Mouse (Mus musculus): ENCODE results near the gene Ints5. TPM values are rescaled to one million over a fixed set of nuclear protein-coding genes. Genes with fewer than 3 reads are reported as not detected.
"Not testable (repeated sequence)": the region's sequence is repeated elsewhere in the genome, so short reads cannot be mapped to it uniquely, and the experiment has no call there.

The Ints5 gene
- 10.1 and 14.3 TPM in 2 replicates for total RNA-seq (2015; ENCODE audit: low replicate concordance)
- 7.1 and 7.6 TPM in 2 replicates for total RNA-seq (2017; ENCODE audit: low replicate concordance)

DNA sequence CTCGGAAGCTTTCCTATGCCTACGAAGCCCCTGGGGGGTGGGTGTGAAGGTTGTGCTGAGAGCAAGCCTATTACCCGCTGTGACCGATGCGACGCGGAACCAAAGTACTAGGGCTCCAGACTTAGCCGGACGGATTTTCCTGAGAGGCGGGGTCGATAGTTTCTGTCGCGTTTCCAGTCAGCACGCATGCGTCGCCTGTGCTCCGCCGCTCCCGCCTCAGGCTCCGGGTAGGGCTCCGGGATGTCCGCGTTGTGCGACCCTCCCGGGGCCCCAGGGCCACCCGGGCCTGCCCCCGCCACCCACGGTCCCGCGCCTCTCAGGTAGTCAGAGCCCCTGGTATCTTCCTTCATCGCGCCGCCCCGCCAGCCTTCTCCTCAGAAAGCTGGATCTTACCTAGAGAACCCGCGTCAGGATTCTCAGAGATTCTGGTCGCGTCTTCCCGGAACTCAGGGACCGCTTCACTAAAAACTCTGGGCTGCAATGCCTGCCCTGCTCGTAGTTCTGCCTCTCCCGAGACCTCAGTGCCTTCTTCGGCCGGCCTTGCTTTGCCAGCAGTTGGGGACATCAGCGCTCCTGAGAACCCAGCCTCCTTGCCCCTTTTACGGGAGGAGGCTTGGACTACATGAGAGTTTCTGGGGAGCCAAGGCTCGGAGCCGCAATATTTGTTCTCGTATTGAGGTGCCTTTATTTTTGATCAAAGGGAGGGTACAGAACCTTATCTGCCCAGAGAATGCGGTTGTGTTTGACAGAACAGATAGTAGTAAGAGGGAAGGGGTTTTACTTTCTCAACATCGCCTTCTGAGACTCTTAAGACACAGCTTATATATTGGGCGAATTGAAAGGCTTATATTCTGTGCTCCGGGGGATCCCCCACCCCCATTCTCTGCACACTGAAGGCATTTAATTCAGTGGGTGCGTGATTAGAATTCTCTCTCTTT is at the start of gene Ints5:
TSS of gene Ints5 (plus strand) at position 177 of the 938 bp plus-strand sequence.
- peak; percentile 68 for ATAC-seq (replicated peaks; ENCODE audit: low FRiP score, poor library complexity, severe bottlenecking)

DNA sequence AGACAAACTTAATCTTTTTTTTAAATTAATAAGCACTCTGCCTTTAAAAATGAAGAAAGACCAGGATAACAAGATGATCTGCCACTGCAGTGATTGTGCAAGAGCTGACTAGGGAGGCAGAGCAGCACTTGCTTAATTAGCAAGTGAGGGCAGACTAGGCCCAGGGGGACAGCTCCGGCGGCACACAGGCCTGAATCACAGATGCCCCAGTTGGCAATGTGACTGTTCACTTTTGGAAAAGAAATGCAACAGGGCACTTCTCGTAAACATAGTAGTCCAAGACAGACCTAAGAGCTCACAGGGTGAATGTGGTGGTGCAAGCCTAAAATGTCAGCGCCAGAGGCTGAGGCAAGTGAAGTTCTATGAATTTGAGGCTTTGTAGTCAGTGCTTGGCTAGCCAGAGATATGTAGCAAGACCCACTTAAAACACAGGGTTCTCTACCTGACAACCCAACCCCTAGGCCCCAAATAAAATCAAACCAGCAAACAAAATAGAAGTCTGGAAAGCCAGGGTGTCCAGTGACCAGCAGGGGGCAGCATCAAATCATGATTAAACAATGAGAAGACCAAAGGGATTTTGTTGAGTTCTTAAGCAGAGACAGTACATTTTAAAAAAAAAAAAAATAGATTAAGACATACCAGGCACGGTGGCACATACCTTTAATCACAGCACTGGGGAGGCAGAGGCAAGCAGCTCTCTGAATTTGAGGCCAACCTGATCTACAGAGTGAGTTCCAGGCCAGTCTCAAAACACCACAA is 48.3 kb upstream of the Ints5 start:
- ATAC-seq (replicated peaks; ENCODE audit: low FRiP score, poor library complexity, severe bottlenecking), result peak; percentile 51

DNA sequence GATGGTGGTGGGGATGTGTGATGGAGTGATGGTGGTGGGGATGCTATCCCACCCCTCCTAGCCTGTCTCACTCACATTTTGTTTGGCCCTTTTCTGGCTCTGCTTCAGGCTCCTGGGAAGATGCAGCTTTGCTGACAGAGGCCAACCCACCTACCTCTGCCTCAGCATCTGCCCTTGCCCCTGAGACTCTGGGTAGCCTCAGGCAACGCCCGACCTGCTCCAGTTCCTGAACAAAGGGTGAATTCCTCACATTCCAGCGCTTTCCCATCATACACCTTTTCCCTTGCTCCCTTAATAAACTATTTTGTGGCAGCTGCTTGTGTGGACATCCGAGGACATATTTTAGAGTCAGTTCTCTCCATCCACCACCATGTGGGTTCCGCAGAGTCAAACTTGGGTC is 44.4 kb upstream of the Ints5 start:
- ATAC-seq (replicated peaks; ENCODE audit: low FRiP score, poor library complexity, severe bottlenecking), result no peak

DNA sequence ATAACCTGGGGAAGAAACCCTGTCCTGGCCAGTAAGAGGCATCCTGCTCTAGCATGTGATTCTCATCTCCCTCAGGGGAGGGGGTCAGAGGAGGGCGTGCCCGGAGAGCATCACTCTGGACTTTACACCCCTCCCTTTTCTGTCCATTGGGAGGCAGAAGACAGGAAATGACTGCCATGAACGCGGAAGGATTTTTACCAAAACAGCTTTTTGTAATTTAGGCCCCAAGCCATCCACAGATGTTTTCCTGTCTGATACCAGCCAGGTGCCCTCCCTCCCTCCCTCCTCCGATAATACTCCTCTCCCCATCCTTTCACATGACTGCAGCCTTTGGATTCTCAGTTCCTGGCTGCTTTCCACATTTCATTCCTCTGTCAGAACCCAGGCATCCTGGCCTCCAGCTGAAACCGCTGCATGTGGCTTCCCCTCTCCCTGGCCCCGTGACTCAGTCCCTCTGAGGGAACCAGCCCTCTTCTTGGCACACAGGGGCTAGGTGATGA is 42.4 kb upstream of the Ints5 start, which contains the start of gene Lrrn4cl:
TSS of gene Lrrn4cl (plus strand) at position 367 of the 500 bp plus-strand sequence.
- no peak for ATAC-seq (replicated peaks; ENCODE audit: low FRiP score, poor library complexity, severe bottlenecking)

DNA sequence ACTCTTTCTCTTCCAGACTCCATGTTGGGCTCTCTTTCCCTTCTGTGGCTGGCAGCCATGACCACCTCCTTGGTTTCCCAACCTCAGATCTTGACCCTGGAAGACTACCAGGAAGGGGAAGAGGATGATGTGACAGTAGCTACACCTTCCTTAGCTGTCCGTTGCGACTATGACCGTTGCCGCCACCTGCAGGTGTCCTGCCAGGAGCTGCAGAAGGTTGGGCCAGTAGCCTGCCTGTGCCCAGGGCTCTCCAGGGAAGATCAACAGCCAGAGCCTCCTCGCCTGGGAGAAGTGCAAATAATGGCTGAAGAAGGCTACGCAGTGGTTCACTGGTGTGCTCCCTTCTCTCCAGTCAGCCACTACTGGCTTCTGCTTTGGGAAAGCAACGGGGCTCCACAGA is 41.2 kb upstream of the Ints5 start:
- ATAC-seq (replicated peaks; ENCODE audit: low FRiP score, poor library complexity, severe bottlenecking), result no peak

DNA sequence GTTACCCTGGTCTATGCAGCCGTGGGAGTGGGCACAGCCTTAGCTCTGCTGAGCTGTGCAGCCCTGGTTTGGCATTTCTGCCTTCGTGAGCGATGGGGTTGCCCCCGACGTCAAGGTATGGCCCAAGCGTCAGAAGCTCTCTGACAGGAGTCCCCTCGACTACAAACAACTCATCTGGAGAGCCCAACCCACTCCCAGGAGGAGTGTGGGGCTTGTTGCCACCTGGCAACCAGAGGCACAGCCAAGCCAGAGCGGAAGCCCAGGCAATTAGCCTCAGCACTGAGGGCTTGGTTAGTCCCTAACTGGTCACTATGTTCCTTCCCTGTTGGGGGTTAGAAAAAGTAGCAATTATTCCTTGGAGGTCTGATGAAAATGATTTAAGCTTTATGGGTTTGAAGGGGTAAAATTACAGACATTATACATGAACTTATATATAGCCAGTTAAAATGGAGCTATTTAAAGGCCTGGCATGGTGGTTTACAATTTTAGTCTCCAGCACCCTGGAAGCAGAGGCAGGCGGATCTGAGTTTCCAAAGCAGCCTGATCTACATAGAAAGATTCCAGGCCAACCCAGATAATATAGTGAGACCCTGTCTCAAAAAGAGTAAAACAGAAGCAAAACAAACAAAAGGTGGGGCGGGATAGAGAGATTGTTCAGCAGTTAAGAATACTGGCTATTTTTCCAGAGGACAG is 40.4 kb upstream of the Ints5 start:
- no peak for ATAC-seq (replicated peaks; ENCODE audit: low FRiP score, poor library complexity, severe bottlenecking)

DNA sequence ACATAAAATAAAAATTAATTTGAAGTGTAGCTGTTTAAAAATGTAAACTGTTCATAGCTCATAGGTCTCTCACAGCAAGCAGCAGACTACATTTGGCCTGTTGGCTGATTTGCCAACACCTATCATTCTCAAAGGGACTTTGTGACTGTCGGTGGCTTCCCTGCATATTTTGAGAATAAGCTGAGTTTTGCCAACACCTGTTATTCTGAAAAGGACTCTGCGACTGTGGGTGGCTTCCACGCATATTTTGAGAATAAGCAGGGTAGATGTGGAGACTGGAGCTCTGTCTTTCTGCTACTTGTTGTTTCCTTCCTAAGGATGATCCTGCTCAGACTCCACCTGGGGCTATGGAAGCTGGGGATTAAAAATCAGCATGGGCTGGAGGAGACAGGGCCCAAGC is 39.7 kb upstream of the Ints5 start:
- no peak for ATAC-seq (replicated peaks; ENCODE audit: low FRiP score, poor library complexity, severe bottlenecking)

DNA sequence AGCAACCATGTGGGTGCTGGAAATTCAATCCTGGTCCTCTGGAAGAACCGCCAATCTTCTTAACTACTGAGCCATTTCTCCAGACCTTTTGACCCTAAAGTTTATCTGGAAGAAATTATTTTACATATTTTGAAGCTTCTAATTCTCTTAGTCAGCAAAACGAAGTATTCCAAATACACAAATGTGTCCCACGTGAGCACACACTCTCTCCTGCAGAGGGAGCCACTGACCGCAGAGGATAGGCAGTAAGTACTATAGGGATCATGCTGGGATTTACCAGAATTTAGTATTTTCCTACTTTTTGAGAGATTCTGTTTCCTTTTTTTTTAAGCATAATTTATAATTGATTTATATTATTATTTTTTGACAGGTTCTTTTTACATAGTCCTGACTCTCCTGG is 35.1 kb upstream of the Ints5 start:
- peak; percentile 81 for ATAC-seq (replicated peaks; ENCODE audit: low FRiP score, poor library complexity, severe bottlenecking)

DNA sequence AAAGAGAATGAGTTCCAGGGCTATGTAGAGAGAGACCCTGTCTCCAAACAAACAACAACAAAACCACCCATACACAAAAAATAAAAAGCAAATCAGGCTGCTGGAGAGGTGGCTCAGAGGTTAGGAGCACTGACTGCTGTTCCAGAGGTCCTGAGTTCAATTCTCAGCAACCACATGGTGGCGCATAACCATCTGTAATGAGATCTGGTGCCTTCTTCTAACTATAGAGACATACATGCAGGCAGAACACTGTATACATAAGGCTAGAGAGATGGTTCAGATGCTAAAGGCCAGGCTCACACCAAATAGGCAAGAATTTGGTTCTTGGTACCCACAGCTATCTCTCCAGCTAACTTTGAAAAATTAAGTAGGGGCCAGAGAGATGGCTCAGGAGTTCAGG is 33.8 kb upstream of the Ints5 start:
- ATAC-seq (replicated peaks; ENCODE audit: low FRiP score, poor library complexity, severe bottlenecking), result no peak

DNA sequence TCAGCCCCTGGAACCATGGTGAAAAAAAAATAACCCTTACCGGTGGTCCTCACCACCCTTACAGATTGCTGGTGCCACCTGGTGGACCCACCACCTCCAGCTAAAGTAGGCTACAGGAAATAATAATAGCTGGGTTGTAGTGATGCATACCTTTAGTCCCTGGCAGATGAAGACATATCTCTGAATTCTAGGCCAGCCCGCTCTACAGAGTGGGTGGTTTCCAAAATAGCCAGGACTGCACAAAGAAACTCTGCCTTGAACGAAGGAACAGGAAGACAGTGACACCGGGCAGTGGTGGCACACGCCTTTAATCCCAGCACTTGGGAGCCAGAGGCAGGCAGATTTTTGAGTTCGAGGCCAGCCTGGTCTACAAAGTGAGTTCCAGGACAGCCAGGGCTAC is 28.5 kb upstream of the Ints5 start:
- ATAC-seq (replicated peaks; ENCODE audit: low FRiP score, poor library complexity, severe bottlenecking), result no peak

DNA sequence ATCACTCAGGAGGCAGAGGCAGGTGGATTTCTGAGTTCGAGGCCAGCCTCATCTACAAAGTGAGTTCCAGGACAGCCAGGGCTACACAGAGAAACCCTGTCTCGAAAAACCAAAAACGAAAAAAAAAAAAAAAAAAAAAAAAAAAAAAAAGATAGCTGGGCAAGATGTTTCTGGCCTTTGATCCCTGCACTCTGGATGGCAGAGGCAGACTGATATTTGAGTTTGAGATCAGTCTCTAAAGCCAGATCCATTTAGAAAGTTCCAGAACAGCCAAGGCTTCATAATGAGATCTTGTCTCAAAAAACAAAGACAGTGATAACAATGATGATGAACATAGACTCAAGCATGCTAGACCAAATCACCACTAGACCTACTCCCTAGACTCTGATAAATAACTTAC is 22.4 kb upstream of the Ints5 start:
- not testable (repeated sequence) for ATAC-seq (replicated peaks; ENCODE audit: low FRiP score, poor library complexity, severe bottlenecking)

DNA sequence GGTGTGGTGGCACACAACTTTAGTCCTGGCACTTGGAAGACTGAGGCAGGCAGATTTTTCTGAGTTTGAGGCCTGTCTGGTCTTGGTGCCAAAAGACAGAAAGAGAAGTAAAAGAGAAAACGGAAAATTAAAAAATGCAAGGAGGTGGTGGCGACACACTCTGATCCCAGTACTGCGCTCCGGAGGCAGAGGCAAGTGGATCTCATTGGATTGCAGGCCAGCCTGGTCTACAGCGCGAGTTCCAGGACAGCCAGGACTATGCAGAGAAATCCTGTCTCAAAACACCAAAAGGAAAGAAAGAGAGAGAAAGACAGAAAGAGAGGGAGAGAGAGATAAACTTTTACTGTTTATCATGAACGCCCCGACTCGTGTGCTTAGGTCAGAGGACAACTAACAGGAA is 22.0 kb upstream of the Ints5 start:
- peak; percentile 28 for ATAC-seq (replicated peaks; ENCODE audit: low FRiP score, poor library complexity, severe bottlenecking)

DNA sequence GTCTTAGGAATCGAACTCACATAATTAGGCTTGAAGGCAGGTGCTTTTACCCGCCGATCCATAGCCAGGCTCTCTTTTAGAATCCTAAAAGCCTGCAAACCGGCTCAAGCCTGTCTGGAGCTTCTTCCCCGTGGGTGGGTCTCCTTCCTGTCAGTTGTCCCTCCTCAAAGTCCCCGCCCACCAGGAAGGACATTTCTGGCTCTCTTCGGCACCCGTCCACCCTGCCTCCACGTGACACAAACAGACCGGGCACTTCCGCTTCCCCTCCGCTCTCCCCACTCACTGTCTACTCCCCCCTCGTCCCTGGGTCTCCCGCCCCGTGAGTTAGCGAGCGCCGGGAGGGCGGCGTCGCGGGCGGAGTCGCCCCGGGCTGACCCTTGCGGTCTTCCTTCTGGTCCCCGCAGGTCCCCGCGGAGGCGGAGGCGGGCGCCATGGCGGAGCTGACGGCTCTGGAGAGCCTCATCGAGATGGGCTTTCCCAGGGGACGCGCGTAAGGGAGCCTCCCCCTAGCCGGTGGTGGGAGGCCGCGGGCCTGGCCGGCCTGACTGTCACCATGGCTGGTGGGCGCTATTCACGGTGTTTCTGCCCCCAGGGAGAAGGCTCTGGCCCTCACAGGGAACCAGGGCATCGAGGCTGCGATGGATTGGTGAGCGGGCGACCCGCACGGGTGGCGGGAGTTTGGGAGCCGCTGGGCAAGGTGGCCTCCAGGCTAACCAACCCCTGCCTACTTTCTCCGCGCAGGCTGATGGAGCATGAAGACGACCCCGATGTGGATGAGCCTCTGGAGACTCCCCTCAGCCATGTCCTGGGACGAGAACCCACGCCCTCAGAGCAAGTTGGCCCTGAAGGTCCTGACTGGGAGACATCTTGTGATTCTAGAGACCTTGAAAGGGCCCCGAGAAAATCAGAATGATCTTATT is 21.3 kb upstream of the Ints5 start, which contains the start of gene Ubxn1:
TSS of gene Ubxn1 (plus strand) at position 230 of the 920 bp plus-strand sequence.
- peak; percentile 99 for ATAC-seq (replicated peaks; ENCODE audit: low FRiP score, poor library complexity, severe bottlenecking)

DNA sequence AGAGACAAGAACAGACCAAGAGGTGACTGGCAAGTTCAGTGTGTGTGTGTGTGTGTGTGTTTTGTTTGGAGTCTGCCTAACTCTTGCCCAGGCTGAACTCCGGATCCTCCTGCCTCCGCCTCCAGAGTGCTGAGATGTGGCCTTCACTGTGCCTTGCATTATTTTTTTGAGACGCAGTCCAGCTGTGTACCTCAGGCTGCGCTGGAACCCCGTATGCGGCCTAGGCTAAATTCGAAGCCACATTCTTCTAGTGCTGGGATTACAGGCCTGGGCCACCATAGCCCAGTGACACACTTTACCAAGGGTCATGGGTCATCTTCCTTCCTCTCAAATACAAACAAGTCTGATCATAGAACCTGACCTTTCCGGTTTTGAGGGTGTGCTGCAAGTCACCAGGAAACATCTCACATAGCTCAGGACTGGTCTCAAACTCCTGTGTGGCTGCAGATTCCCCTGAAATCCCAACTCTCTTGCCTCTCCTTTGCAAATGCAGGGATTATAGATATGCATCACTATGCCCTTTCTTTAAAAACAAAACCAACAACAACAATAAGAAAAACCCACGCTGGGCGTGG is 20.5 kb upstream of the Ints5 start:
- ATAC-seq (replicated peaks; ENCODE audit: low FRiP score, poor library complexity, severe bottlenecking), result no peak

DNA sequence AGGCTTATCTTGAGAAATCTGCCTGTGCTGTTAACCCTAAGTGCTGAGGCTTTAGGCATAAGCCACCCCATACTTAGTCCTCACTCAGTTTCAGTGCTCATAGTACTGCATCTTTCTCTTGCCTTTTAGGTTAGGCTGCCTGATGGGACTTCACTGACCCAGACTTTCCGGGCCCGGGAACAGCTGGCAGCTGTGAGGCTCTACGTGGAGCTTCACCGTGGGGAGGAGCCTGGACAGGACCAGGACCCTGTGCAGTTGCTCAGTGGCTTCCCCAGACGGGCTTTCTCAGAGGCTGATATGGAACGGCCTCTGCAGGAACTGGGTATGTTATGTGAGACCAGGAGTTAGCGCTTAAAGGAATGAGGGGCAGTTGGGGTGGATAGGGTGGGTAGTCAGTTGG is 17.8 kb upstream of the Ints5 start:
- ATAC-seq (replicated peaks; ENCODE audit: low FRiP score, poor library complexity, severe bottlenecking), result no peak

DNA sequence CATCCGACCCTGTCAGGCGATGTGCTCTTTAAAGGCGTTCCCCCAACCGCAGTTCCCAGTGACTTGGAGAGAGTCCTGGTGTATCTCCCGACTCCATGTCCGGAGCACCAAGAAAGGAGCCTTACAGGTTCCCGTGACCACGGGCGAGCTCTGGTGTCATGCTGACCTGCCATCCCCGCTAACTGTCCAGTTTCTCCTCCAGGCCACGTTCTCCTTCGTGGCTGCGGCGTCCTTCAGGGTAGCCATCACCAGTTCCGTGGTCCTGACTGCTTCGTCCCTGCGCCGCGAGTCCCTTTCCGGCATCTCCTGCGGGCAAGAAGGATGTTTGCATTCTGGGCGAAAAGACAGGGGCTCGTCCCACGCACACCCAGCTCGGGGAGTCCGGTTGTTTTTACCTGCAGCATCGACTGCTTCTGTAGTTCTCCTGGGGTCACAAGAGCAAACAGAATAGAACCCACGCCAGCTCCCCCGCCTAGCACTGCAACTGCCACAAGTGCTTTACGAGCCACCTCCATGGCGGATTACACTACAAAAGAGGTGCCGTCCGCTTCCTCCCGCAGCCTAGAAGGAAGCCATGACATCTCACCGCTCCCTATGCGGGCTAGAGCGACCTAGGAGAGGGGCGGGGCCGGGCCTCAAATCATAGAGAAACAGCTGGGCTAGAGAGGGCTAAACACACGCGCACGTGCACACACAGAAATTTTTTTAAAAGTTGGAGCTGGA is 12.3 kb upstream of the Ints5 start, which contains the start of gene Uqcc3:
TSS of gene Uqcc3 (minus strand) at position 613 of the 723 bp plus-strand sequence.
- peak; percentile 98 for ATAC-seq (replicated peaks; ENCODE audit: low FRiP score, poor library complexity, severe bottlenecking)

DNA sequence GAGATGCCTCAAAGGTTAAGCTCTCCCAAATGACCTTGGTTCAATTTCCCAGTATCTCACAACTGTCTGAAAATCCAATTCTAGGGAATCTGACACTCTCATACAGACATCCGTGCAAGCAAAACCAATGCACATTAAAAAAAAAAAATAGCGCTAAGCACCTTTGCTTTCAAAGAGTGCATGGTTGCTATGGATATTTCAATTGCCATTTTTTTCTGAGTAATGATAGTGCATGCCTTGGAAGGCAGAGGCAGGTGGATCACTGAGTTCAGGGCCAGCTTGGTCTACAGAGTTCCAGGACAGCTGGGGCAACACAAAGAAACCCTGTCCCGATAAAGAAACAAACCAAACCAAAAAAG is 11.8 kb upstream of the Ints5 start:
- no peak for ATAC-seq (replicated peaks; ENCODE audit: low FRiP score, poor library complexity, severe bottlenecking)

DNA sequence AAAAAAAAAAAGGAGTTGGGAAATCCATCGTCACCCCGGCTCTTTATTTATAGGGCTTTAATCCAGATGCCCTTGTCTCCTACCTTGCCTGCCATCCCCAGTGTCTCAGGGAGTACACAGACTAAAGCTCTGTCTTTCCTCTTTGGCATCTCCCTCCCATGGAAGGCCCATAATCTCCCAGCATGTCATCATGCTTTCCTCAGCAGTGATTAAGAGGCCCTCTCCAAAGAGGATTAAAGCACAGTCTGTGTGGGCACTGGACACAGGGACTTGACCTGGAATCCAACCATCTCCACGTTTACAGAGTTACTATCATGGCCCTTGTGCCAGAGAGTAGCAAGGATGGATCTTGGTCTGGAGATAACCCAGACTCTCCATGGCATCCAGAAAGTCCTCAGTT is 9.2 kb upstream of the Ints5 start, which contains the start of the genes Lbhd1 and Gm49403:
TSS of gene Lbhd1 (plus strand) at position 117 of the 400 bp plus-strand sequence.
TSS of gene Gm49403 (plus strand) at position 315 of the 400 bp plus-strand sequence.
- no peak for ATAC-seq (replicated peaks; ENCODE audit: low FRiP score, poor library complexity, severe bottlenecking)
